Mouse (Mus musculus) heart, adult 2 months (tissue): ENCODE results near the gene Mtg2. TPM values are rescaled to one million over a fixed set of nuclear protein-coding genes. Genes with fewer than 3 reads are reported as not detected.

Experiments
- DNase-seq, 2 experiments: peaks; one replicate each; pipeline ENCODE4 v3.0.0; 2021
- H3K27ac ChIP-seq: fragments of 200-600 bp; 2 replicates; pipeline ENCODE4 v1.8.1; 2022
- H3K27me3 ChIP-seq: fragments of 200-500 bp; 2 replicates; pipeline ENCODE4 v1.6.1; 2012; ENCODE audit warnings: mild to moderate bottlenecking, low read length, inconsistent platforms, mixed read lengths; ENCODE audit not compliant: control insufficient read depth, insufficient read depth
- H3K36me3 ChIP-seq: fragments of 200-500 bp; 2 replicates; pipeline ENCODE4 v1.6.1; 2012; ENCODE audit warnings: low read length, inconsistent platforms; ENCODE audit not compliant: control insufficient read depth, insufficient read depth
- H3K4me1 ChIP-seq: fragments of 200-500 bp; 2 replicates; pipeline ENCODE4 v1.6.1; 2011; ENCODE audit warnings: low read length; ENCODE audit not compliant: control insufficient read depth, insufficient read depth
- H3K4me3 ChIP-seq: fragments of 200-600 bp; 2 replicates; pipeline ENCODE4 v1.8.1; 2022
- H3K79me2 ChIP-seq: fragments of 200-500 bp; replicated peaks from 2 replicates; pipeline ENCODE4 v1.6.1; 2012; ENCODE audit warnings: mild to moderate bottlenecking, inconsistent platforms, low read length, moderate library complexity, mixed read lengths; ENCODE audit not compliant: control insufficient read depth, insufficient read depth
- H3K9ac ChIP-seq: fragments of 200-500 bp; 2 replicates; pipeline ENCODE4 v1.6.1; 2012; ENCODE audit warnings: low read depth, mild to moderate bottlenecking, control low read depth, inconsistent platforms, low read length, mixed read lengths
- CTCF ChIP-seq: fragments of 200-600 bp; IDR thresholded peaks from 2 replicates; pipeline ENCODE4 v1.8.1; 2022; ENCODE audit warnings: antibody characterized with exemption, mild to moderate bottlenecking, moderate library complexity
- EP300 ChIP-seq: fragments of 200-500 bp; IDR thresholded peaks from 2 replicates; pipeline ENCODE4 v1.6.1; 2011; ENCODE audit warnings: low read depth, low read length, control low read depth; ENCODE audit not compliant: insufficient read depth
- POLR2A ChIP-seq: fragments of 200-500 bp; IDR thresholded peaks from 2 replicates; pipeline ENCODE4 v1.6.1; 2011; ENCODE audit warnings: mild to moderate bottlenecking, low read depth, low read length, control low read depth; ENCODE audit not compliant: insufficient read depth
- WGBS: fragments of 180-500 bp; shearing (Covaris S2); methylation state at CpG from one replicate; pipeline ENCODE4 v1.1.7; 2018; 5-methylcytosine and 5-hydroxymethylcytosine counted together
- intact Hi-C: fragments of 180-260 bp; cut with DNase I; formaldehyde crosslinking; loops from one replicate; pipeline ENCODE4 v1.15.1; 2025
- polyA plus RNA-seq: library from polyadenylated mRNA; depleted of rRNA; stranded (reverse); fragments of >200 nt; gene quantifications from 2 replicates; pipeline ENCODE4 v1.2.3, GENCODE M21; 2012; rRNA removed
- total RNA-seq, 2 experiments: library from RNA; stranded (reverse); gene quantifications; 2 replicates each; pipeline ENCODE4 v1.2.3; 2021

The Mtg2 gene
- total and polyA plus RNA-seq, 3 experiments: 23.2 to 30.8 (median 27.1) TPM

GRCm38 (mm10) chr2:180127675-180128074 is 57.3 kb downstream of the Mtg2 start:
- 24% methylated on average over 1 of the region's 1 CpGs for WGBS
- intact Hi-C loops: no loop called here

DNA sequence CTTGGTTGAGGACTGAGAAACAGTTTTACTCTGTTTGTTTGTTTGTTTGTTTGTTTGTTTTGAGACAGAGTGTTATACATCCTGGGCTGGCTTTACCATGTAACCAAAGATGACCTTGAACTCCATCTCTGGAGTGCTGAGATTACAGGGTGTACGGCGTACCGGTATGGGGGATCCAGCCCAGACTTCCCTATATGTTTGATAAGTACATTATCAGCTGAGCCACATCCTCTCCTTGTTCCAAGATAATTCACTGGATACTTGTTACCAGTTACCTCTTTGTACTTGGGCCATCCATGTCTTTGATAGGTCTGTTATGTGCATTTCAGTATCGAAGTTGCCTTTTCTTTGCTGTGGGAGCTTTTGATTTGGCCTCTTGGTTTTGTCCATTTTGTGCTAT is 62.8 kb downstream of the Mtg2 start:
- peaks cover 9% of the 10 kb centered on the region for H3K79me2 ChIP-seq
- H3K27ac ChIP-seq: no peak overlapping the region
- WGBS: 81% methylated on average over 4 of the region's 4 CpGs
- no peak overlapping the region for H3K4me3 ChIP-seq
- no peak for DNase-seq
- intact Hi-C loops: no loop called here
- H3K27me3 ChIP-seq: no peaks in the 10 kb centered on the region
- no peak for TF ChIP-seq CTCF
- TF ChIP-seq POLR2A: no peak
- no peak for TF ChIP-seq EP300
- peaks cover 3% of the 10 kb centered on the region for H3K36me3 ChIP-seq
- no peak overlapping the region for H3K9ac ChIP-seq
- H3K4me1 ChIP-seq: peaks cover 9% of the 10 kb centered on the region; the same call in 1 of the 2 replicates

More at GRCm38 (mm10) chr2:180127675-180128074, 57.3 kb downstream of the Mtg2 start:
- DNase-seq: no peak
- no peak overlapping the region for H3K4me3 ChIP-seq
- no peaks in the 10 kb centered on the region for H3K27me3 ChIP-seq
- no peak overlapping the region for H3K9ac ChIP-seq
- H3K79me2 ChIP-seq: peaks cover 10% of the 10 kb centered on the region
- H3K36me3 ChIP-seq: peaks cover 6% of the 10 kb centered on the region; the same call in 1 of the 2 replicates
- H3K27ac ChIP-seq: no peak overlapping the region
- TF ChIP-seq CTCF (no peak), POLR2A (no peak), EP300 (no peak)
- H3K4me1 ChIP-seq: peaks cover 21% of the 10 kb centered on the region

GRCm38 (mm10) chr2:180133911-180134310 is 63.5 kb downstream of the Mtg2 start:
- peaks cover 9% of the 10 kb centered on the region for H3K79me2 ChIP-seq
- WGBS: 76% methylated on average over 3 of the region's 3 CpGs
- no peak overlapping the region for H3K4me3 ChIP-seq
- H3K4me1 ChIP-seq: peaks cover 9% of the 10 kb centered on the region; the same call in 1 of the 2 replicates
- no peaks in the 10 kb centered on the region for H3K27me3 ChIP-seq
- TF ChIP-seq EP300 (no peak), POLR2A (no peak), CTCF (no peak)
- no peak for DNase-seq
- no peak overlapping the region for H3K27ac ChIP-seq
- peaks cover 3% of the 10 kb centered on the region for H3K36me3 ChIP-seq
- H3K9ac ChIP-seq: no peak overlapping the region
- intact Hi-C loops: no loop called here

DNA sequence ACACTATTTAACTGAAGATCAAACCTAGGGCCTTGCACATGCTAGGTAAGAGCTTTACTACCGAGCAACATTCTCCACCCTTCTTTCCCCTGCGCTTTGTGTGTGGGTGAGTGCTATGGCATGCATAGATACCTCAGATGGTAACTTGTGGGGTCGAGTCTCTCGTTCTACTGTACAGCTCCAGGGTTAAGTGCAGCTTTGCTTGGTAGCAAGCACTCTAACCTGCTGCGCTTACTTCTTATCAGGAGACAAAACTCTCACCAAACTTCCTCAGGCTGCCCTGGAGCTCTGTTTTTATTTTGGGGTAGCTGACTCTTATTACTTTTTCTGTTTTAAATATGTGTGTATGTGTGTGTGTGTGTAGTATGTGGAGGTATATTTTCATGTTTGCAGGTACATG is 65.0 kb downstream of the Mtg2 start:
- 73% methylated on average over 5 of the region's 5 CpGs for WGBS
- H3K4me3 ChIP-seq: no peak overlapping the region
- peaks cover 9% of the 10 kb centered on the region; the same call in 1 of the 2 replicates for H3K4me1 ChIP-seq
- H3K79me2 ChIP-seq: peaks cover 6% of the 10 kb centered on the region
- no peak for TF ChIP-seq POLR2A
- TF ChIP-seq CTCF: no peak
- DNase-seq: no peak
- no peaks in the 10 kb centered on the region for H3K27me3 ChIP-seq
- no peak overlapping the region for H3K27ac ChIP-seq
- no peak overlapping the region for H3K9ac ChIP-seq
- intact Hi-C loops: no loop called here
- peaks cover 3% of the 10 kb centered on the region for H3K36me3 ChIP-seq

Other genes starting within 250 kb of the Mtg2 start
- 10 to 100 TPM; 16.4 to 20.5 TPM for gene Taf4, start 93.9 kb upstream of the Mtg2 start, total RNA-seq
- gene Taf4, start 93.9 kb upstream of the Mtg2 start, polyA plus RNA-seq: 7.4 and 8.6 TPM in 2 replicates
- 10 to 100 TPM; 60.1 to 71.4 TPM for gene Lsm14b, start 45.6 kb upstream of the Mtg2 start, total RNA-seq
- 41.2 and 47.6 TPM in 2 replicates for gene Lsm14b, start 45.6 kb upstream of the Mtg2 start, polyA plus RNA-seq
- 100 to 1,000 TPM; 140 to 162 TPM for gene Psma7, start 28.2 kb upstream of the Mtg2 start, total RNA-seq
- 134 and 139 TPM in 2 replicates for gene Psma7, start 28.2 kb upstream of the Mtg2 start, polyA plus RNA-seq
- 1 to 10 TPM; 1.9 to 2.0 TPM for gene Ss18l1, start 28.1 kb upstream of the Mtg2 start, total RNA-seq
- gene Ss18l1, start 28.1 kb upstream of the Mtg2 start, polyA plus RNA-seq: 3.8 and 5.2 TPM in 2 replicates
- gene Hrh3, start 33.9 kb downstream of the Mtg2 start, total RNA-seq: under 1 TPM in 1 of 2 experiments, not detected in 1; 0.21 TPM
- gene Hrh3, start 33.9 kb downstream of the Mtg2 start, polyA plus RNA-seq: 0.06 TPM in 1 of 2 replicates, not detected in the other
- gene Osbpl2, start 48.7 kb downstream of the Mtg2 start, total RNA-seq: 10 to 100 TPM; 31.8 to 36.4 TPM
- gene Osbpl2, start 48.7 kb downstream of the Mtg2 start, polyA plus RNA-seq: 27.6 and 38.5 TPM in 2 replicates
- 10 to 100 TPM; 79.2 to 89.0 TPM for gene Adrm1, start 100.9 kb downstream of the Mtg2 start, total RNA-seq
- 56.6 and 76.0 TPM in 2 replicates for gene Adrm1, start 100.9 kb downstream of the Mtg2 start, polyA plus RNA-seq
- gene Lama5, start 155.3 kb downstream of the Mtg2 start, total RNA-seq: 100 to 1,000 TPM in 1 of 2 experiments, 10 to 100 TPM in 1; 66.3 to 104 TPM
- 83.6 and 109 TPM in 2 replicates for gene Lama5, start 155.3 kb downstream of the Mtg2 start, polyA plus RNA-seq
- gene Rps21, start 186.8 kb downstream of the Mtg2 start, total RNA-seq: 100 to 1,000 TPM; 506 to 570 TPM
- 991 and 1,183 TPM in 2 replicates for gene Rps21, start 186.8 kb downstream of the Mtg2 start, polyA plus RNA-seq
- 10 to 100 TPM; 11.2 to 14.3 TPM for gene Cables2, start 202.9 kb downstream of the Mtg2 start, total RNA-seq
- gene Cables2, start 202.9 kb downstream of the Mtg2 start, polyA plus RNA-seq: 17.6 and 26.7 TPM in 2 replicates
- gene Rbbp8nl, start 219.3 kb downstream of the Mtg2 start, total RNA-seq: not detected
- gene Rbbp8nl, start 219.3 kb downstream of the Mtg2 start, polyA plus RNA-seq: not detected in 2 replicates